Mouse (Mus musculus) embryonic facial prominence, embryonic 15.5 days (tissue): ENCODE data around the gene Tlcd1. TPM values are rescaled to one million over a fixed set of nuclear protein-coding genes. Genes with fewer than 3 reads are reported as not detected.
"Not testable (repeated sequence)": the region's sequence is repeated elsewhere in the genome, so short reads cannot be mapped to it uniquely, and the experiment has no call there.

ENCODE experiments used
- ATAC-seq: fragments of 200-750 bp; cut with Nextera tagmentation; 2 replicates; pipeline ENCODE4 v1.8.0; 2017; ENCODE audit warnings: low read depth, moderate TSS enrichment; ENCODE audit not compliant: insufficient number of reproducible peaks, low FRiP score, low TSS enrichment
- H3K27ac ChIP-seq: fragments of 300-500 bp; sonication (generic); replicated peaks from 2 replicates; pipeline ENCODE4 v1.5.1; 2015; ENCODE audit warnings: mild to moderate bottlenecking, inconsistent platforms
- H3K27me3 ChIP-seq: fragments of 300-500 bp; sonication (generic); 2 replicates; pipeline ENCODE4 v1.6.1; 2015; ENCODE audit warnings: inconsistent platforms
- H3K36me3 ChIP-seq: fragments of 300-500 bp; sonication (generic); 2 replicates; pipeline ENCODE4 v1.6.1; 2015; ENCODE audit warnings: mild to moderate bottlenecking, inconsistent platforms
- H3K4me1 ChIP-seq: fragments of 300-500 bp; sonication (generic); 2 replicates; pipeline ENCODE4 v1.6.1; 2015; ENCODE audit warnings: inconsistent platforms
- H3K4me2 ChIP-seq: fragments of 300-500 bp; sonication (generic); replicated peaks from 2 replicates; pipeline ENCODE4 v1.6.1; 2015; ENCODE audit warnings: mild to moderate bottlenecking, inconsistent platforms
- H3K4me3 ChIP-seq: fragments of 300-500 bp; sonication (generic); replicated peaks from 2 replicates; pipeline ENCODE4 v1.5.1; 2015; ENCODE audit warnings: mild to moderate bottlenecking, inconsistent platforms
- H3K9ac ChIP-seq: fragments of 300-500 bp; sonication (generic); 2 replicates; pipeline ENCODE4 v1.6.1; 2015; ENCODE audit warnings: inconsistent platforms
- H3K9me3 ChIP-seq: fragments of 300-500 bp; sonication (generic); replicated peaks from 2 replicates; pipeline ENCODE4 v1.6.1; 2016; ENCODE audit warnings: inconsistent platforms
- WGBS: fragments of 180-500 bp; shearing (Covaris S2); methylation state at CpG from one replicate; pipeline ENCODE4 v1.1.7; 2015; 5-methylcytosine and 5-hydroxymethylcytosine counted together
- polyA plus RNA-seq: library from polyadenylated mRNA; unstranded; fragments of >200 nt; fragmentation: Nextera tagmentation; extraction: Ambion mirVana; gene quantifications from 2 replicates; pipeline ENCODE4 v1.2.1, GENCODE M21; 2015

Tlcd1 gene
- polyA plus RNA-seq, 1 experiment from 2014 or later: 32.8 TPM

- peaks cover 27% of the 10 kb centered on the region for H3K36me3 ChIP-seq
- H3K9me3 ChIP-seq: no peaks in the 10 kb centered on the region
- H3K4me3 ChIP-seq: peak overlapping the region; percentile 74
- H3K27me3 ChIP-seq: no peaks in the 10 kb centered on the region
- peak overlapping the region; percentile 90 for H3K4me2 ChIP-seq
- under 1% methylated on average over 29 of the region's 29 CpGs for WGBS
- H3K27ac ChIP-seq: peak overlapping the region; percentile 99
- H3K9ac ChIP-seq: peak overlapping the region; percentile 75
- H3K4me1 ChIP-seq: peaks cover 47% of the 10 kb centered on the region
- no peak for ATAC-seq
These were observed 2.4 kb downstream of the Tlcd1 start for GRCm38 (mm10) chr11:78178859-78179437.

DNA sequence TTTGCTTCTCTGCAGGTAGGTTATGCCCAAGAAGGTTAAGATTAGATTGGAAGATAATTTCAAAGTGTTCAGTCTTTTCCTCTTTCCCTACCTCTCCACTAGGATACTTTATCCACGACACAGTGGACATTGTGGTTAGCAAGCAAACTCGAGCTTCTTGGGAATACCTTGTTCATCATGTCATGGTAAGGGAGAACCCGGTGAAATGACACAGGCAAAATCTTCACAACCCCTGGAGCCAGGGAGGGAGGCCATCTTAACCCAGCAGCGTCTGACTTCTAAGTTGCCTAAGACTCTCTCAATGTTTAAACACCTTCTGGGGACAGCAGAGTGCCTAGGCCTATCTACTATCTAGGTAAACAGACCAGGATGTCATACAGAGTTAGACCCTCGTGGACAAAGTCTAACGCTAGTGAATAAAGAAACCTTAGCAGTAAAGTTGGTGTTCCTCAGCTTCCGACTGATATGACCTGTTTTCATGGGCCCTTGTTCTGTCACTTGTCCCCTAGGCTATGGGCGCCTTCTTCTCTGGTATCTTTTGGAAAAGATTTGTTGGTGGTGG is 3.0 kb downstream of the Tlcd1 start:
- no peaks in the 10 kb centered on the region for H3K27me3 ChIP-seq
- peaks cover 29% of the 10 kb centered on the region for H3K36me3 ChIP-seq
- 0 out of 2 replicates have a peak overlapping the region, but pooled peaks have one; percentile 75 for H3K9ac ChIP-seq
- peak overlapping the region; percentile 90 for H3K4me2 ChIP-seq
- H3K27ac ChIP-seq: peak overlapping the region; percentile 99
- H3K4me1 ChIP-seq: peaks cover 47% of the 10 kb centered on the region
- 28% methylated on average over 8 of the region's 8 CpGs for WGBS
- no peak for ATAC-seq
- peak overlapping the region; percentile 74 for H3K4me3 ChIP-seq
- no peaks in the 10 kb centered on the region for H3K9me3 ChIP-seq

DNA sequence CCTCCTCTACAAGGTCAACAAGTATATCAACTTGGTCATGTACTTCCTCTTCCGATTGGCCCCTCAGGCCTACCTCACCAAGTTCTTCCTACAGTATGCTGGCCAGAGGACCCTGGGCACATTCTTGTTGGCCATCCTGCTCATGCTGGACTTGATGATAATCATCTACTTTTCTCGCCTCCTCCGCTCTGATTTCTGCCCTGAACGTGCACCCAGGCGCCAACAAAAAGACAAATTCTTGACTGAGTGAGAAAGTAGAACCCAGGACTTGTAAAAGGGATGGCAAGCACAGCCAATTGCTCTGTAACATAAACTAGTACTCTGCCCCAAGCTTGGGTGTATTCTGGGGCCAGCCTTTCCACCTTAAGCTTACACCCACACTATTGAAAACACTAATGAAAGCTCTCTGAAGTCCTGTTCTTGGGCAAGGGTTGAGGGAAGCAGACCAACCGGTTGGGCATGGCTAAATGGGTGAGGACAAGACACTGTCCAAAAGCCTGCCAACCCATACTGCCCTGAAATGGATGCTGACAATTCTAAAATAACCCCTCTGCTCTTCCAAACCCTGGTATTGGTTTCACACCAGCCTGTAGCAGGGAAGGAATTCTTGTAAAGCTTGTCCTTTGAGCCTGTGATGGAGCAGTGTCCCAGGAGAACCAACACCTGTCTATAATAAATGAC is 3.7 kb downstream of the Tlcd1 start:
- Histone ChIP-seq H3K4me1 (peaks cover 47% of the 10 kb centered on the region), H3K36me3 (peaks cover 30% of the 10 kb centered on the region), H3K27me3 (no peaks in the 10 kb centered on the region), H3K9ac (peak overlapping the region; percentile 6; the same call in 1 of the 2 replicates), H3K27ac (peak overlapping the region; percentile 99), H3K4me3 (peak overlapping the region; percentile 3; the same call in 1 of the 2 replicates), H3K4me2 (peak overlapping the region; percentile 90), H3K9me3 (no peaks in the 10 kb centered on the region)
- no peak for ATAC-seq
- 72% methylated on average over 6 of the region's 6 CpGs for WGBS

DNA sequence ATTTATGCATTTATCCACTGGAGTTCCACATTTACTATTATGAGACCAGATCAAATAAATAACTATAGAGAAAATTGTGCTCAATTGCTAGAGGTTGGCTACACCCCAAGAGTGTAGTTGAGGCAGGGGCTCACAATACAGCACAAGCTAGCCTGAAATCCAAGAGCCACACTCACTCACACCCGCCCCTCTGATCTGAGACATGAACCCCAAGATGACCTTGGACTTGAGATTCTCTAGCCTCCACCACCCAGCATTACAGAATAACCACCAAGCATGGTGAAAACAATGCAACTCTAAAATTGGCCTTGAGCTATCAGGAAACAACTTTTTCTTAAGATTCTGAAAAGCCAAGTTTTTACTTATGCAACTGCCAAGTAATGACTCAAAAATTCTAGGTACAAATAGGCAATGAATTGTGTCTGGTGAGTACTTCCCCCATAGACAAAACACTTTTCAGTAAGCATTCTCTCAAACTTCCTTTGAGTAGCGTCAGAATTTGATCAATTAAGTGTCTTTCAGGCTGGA is 5.4 kb downstream of the Tlcd1 start:
- peaks cover 43% of the 10 kb centered on the region for H3K4me1 ChIP-seq
- H3K27ac ChIP-seq: peak overlapping the region; percentile 97
- H3K4me3 ChIP-seq: peak overlapping the region; percentile 97
- no peaks in the 10 kb centered on the region for H3K27me3 ChIP-seq
- ATAC-seq: no peak
- no peak overlapping the region; the same call in 1 of the 2 replicates for H3K9ac ChIP-seq
- H3K4me2 ChIP-seq: peak overlapping the region; percentile 62
- no peaks in the 10 kb centered on the region for H3K9me3 ChIP-seq
- peaks cover 30% of the 10 kb centered on the region for H3K36me3 ChIP-seq
- 39% methylated on average over 2 of the region's 2 CpGs for WGBS

- peak overlapping the region; percentile 98 for H3K9ac ChIP-seq
- H3K36me3 ChIP-seq: peaks cover 30% of the 10 kb centered on the region
- no peak for ATAC-seq
- peaks cover 37% of the 10 kb centered on the region for H3K4me1 ChIP-seq
- H3K9me3 ChIP-seq: no peaks in the 10 kb centered on the region
- 5% methylated on average over 7 of the region's 7 CpGs for WGBS
- peak overlapping the region; percentile 62 for H3K4me2 ChIP-seq
- peak overlapping the region; percentile 97 for H3K27ac ChIP-seq
- peak overlapping the region; percentile 97 for H3K4me3 ChIP-seq
- no peaks in the 10 kb centered on the region for H3K27me3 ChIP-seq
These were observed 5.9 kb downstream of the Tlcd1 start for GRCm38 (mm10) chr11:78182450-78182849.

DNA sequence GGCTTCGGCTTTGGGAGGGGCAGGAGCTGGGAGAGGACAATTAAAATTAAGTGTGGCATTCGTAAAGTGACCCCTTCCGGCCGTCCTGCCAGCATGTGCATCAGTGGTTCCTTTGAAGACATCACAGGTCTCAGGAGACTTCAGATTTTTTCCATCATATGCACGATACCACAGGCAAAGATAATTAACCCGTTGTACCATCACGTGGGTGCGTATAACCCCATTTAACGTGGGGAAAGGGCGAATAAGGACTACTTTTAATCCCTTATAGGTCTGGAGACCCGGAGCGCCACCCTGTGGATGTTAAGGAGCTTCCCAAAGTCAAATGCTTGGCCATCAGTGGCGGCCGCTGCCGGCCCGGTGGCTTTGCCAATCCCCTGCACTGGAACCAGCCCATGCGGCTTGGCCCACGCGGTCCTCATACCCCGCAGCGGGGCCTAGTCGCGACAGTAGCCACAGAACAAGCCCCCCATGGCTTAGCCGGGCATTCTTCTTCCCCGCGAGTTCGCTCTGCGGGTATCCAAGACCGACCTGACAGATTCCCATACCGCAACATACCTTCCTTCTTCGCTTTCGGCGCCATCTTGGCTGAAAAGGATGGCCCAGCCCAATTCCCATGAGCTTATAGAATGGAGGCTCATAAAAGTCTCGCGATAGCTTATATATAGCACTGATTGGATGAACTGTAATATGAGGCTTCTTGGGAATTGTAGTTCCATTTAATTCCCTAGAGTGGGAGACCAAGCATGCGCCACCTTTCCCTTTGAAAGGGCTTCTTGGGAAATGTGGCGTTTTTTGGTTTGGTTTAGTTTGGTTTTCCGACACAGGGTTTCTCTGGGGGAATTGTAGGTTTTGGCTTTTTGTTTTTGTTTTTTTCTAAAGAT is 6.7 kb downstream of the Tlcd1 start, which contains the start of gene Rpl23a:
TSS of gene Rpl23a (minus strand) at position 624 of the 884 bp plus-strand sequence.
- Histone ChIP-seq H3K27ac (peak within 1 kb of the TSS; percentile 97), H3K36me3 (peaks cover 30% of the 10 kb centered on the region), H3K27me3 (no peaks in the 10 kb centered on the region), H3K4me2 (peak within 1 kb of the TSS; percentile 62), H3K9ac (peak within 1 kb of the TSS; percentile 98), H3K4me3 (peak within 1 kb of the TSS; percentile 97), H3K9me3 (no peaks in the 10 kb centered on the region), H3K4me1 (peaks cover 34% of the 10 kb centered on the region)
- ATAC-seq: peak; percentile 89
- WGBS: under 1% methylated on average over 38 of the region's 38 CpGs

DNA sequence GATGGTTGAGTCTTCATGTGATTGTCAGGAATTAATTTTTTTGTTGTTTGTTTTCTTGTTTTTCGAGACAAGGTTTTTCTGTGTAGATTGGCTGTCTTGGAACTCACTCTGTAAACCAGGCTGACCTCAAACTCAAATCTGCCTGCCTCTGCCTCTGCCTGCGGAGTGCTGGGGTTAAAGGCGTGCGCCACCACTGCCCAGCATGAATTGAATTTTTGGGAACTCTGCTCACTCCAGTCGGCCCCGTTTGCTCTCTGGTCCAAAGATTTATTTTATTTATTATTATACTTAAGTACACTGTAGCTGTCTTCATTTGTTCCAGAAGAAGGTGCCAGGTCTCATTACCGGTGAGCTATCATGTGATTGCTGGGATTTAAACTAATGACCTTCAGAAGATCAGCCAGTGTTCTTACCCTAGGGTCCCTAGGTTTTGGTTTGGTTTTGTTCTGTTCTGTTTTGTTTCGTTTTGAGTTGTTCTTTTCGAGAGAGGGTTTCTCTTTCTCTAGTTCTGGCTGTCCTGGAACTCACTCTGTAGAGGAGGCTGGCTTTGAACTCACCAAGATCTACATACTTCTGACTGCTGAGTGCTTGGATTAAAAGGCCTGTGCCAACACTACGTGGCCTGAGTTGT is 7.5 kb downstream of the Tlcd1 start:
- Histone ChIP-seq H3K27ac (peak overlapping the region; percentile 61), H3K9ac (no peak overlapping the region), H3K27me3 (no peaks in the 10 kb centered on the region), H3K4me2 (peak overlapping the region; percentile 62), H3K4me3 (peak overlapping the region; percentile 97), H3K36me3 (peaks cover 30% of the 10 kb centered on the region), H3K9me3 (no peaks in the 10 kb centered on the region), H3K4me1 (peaks cover 34% of the 10 kb centered on the region)
- 46% methylated on average over 10 of the region's 10 CpGs for WGBS
- no peak for ATAC-seq

DNA sequence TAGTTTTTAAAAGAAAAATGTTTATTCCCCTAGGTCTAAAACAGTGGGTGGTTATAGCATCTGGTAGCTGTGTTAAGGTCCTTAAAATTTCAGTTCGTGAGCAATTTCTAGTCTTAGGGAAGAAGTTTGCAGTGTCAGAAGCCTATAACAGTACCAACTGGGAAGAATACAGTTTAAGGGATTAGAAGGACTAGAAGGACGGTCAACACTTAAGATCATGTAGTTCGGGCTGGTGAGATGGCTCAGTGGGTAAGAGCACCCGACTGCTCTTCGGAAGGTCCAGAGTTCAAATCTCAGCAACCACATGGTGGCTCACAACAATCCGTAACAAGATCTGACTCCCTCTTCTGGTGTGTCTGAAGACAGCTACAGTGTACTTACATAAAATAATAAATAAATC is 8.2 kb downstream of the Tlcd1 start:
- H3K27me3 ChIP-seq, H3K27ac ChIP-seq, H3K4me3 ChIP-seq, H3K9ac ChIP-seq, H3K4me2 ChIP-seq, H3K9me3 ChIP-seq, ATAC-seq: not testable (repeated sequence)
- Histone ChIP-seq H3K36me3 (peaks cover 27% of the 10 kb centered on the region), H3K4me1 (peaks cover 33% of the 10 kb centered on the region)
- WGBS: 94% methylated on average over 6 of the region's 6 CpGs

DNA sequence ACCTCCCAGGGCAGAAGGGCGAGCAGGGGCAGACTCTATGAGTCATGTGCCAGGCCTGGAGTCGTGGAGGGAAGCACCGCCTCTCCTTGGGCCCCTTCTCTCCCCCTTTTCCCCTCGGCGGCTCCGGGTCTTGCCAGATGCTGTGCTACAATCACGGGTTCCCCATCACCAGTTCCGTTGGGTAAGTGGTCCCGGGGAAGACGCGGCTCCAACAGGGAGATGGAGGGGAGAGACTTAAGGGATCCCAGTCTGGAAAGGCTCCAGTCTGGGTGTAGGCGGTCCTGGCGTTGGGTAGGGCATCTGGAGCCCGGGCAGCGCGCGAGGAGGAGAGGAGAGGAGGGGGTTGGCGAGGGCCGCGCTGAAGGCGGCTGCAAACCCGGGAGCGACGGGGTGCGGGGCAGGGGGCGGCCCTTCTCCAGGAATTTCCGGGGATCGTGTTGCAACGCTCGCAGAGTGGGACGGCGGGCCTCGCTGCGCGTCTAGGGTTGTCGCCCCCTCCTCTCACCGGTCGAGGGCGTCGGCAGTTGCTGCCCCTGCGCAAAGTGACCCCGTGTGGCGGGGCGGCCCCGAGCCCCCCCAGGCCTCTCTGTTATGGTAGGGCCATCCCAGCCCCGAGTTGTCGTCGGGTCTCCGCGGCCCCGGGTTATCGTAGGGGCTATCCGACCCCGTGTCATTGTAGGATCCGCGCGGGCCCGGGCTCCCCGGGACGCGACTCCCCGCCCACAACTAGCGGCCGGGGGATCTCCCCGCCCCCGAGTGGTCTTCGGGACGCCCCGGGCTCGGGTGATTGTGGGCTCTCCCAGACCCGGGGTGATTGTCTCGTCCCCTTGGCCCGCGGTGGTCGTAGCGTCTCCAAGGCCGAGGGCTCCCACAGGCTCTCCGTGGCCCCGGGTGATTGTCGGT is 12.1 kb downstream of the Tlcd1 start, which contains the start of gene Rab34:
TSS of gene Rab34 (plus strand) at position 100 of the 903 bp plus-strand sequence.
- peak; percentile 90 for ATAC-seq
- peak within 1 kb of the TSS; percentile 64 for H3K4me2 ChIP-seq
- H3K9me3 ChIP-seq: no peaks in the 10 kb centered on the region
- under 1% methylated on average over 80 of the region's 80 CpGs for WGBS
- peaks cover 31% of the 10 kb centered on the region for H3K36me3 ChIP-seq
- H3K27me3 ChIP-seq: no peaks in the 10 kb centered on the region
- peaks cover 15% of the 10 kb centered on the region for H3K4me1 ChIP-seq
- peak within 1 kb of the TSS; percentile 82 for H3K9ac ChIP-seq
- peak within 1 kb of the TSS; percentile 98 for H3K27ac ChIP-seq
- peak within 1 kb of the TSS; percentile 72 for H3K4me3 ChIP-seq
